Mouse (Mus musculus) C2C12 (cell line): ENCODE results near the gene Fbxo40. TPM values are rescaled to one million over a fixed set of nuclear protein-coding genes. Genes with fewer than 3 reads are reported as not detected.

ENCODE experiments used
- H3K27me3 ChIP-seq: one replicate; pipeline ENCODE4 v1.6.1; 2011; ENCODE audit not compliant: control insufficient read depth, insufficient read depth, insufficient read length
- H3K36me3 ChIP-seq: one replicate; pipeline ENCODE4 v1.6.1; 2011; ENCODE audit not compliant: control insufficient read depth, insufficient read depth
- H3K4me3 ChIP-seq: one replicate; pipeline ENCODE4 v1.5.1; 2011; ENCODE audit warnings: mild to moderate bottlenecking, control low read depth; ENCODE audit not compliant: poor library complexity, insufficient read depth, severe bottlenecking
- H3K79me2 ChIP-seq: one replicate; pipeline ENCODE4 v1.6.1; 2011; ENCODE audit not compliant: control insufficient read depth, insufficient read depth
- H3K79me3 ChIP-seq: one replicate; pipeline ENCODE4 v1.6.1; 2011; ENCODE audit warnings: low read depth, control low read depth
- H3ac ChIP-seq: one replicate; pipeline ENCODE3; 2011; ENCODE audit warnings: low read depth; ENCODE audit not compliant: control insufficient read depth, insufficient read length
- CEBPB ChIP-seq: IDR thresholded peaks from one replicate; pipeline ENCODE4 v1.6.1; 2011; ENCODE audit warnings: low read depth, mild to moderate bottlenecking, control low read depth, moderate library complexity
- CTCF ChIP-seq: IDR thresholded peaks from one replicate; pipeline ENCODE4 v1.5.1; 2011; ENCODE audit not compliant: control insufficient read depth, insufficient read depth, insufficient read length
- FOSL1 ChIP-seq: IDR thresholded peaks from one replicate; pipeline ENCODE4 v1.8.0; 2011; ENCODE audit warnings: mild to moderate bottlenecking, low read length; ENCODE audit not compliant: poor library complexity, insufficient read depth, severe bottlenecking
- MAX ChIP-seq: IDR thresholded peaks from one replicate; pipeline ENCODE4 v1.6.1; 2011; ENCODE audit warnings: mild to moderate bottlenecking, control low read depth
- MYOD1 ChIP-seq: IDR thresholded peaks from one replicate; pipeline ENCODE4 v1.6.1; 2011; ENCODE audit warnings: low read depth; ENCODE audit not compliant: control insufficient read depth, insufficient read length
- MYOG ChIP-seq: IDR thresholded peaks from one replicate; pipeline ENCODE4 v1.6.1; 2011; ENCODE audit not compliant: control insufficient read depth, insufficient read length; ENCODE audit errors: extremely low read depth
- USF1 ChIP-seq: IDR thresholded peaks from one replicate; pipeline ENCODE4 v1.6.1; 2011; ENCODE audit warnings: low read depth, mild to moderate bottlenecking, control low read depth, moderate library complexity
- polyA plus RNA-seq: library from polyadenylated mRNA; unstranded; fragments of >200 nt; fragmentation: generic; extraction: Trizol; gene quantifications from one replicate; pipeline ENCODE4 v1.2.1, GENCODE M21; 2012; ENCODE audit warnings: missing spikeins

The Fbxo40 gene
- polyA plus RNA-seq, 1 experiment = 0.02 TPM

- peaks cover 9% of the 10 kb centered on the region for H3K79me3 ChIP-seq
- peak within 1 kb of the TSS; percentile 97 for H3ac ChIP-seq
- H3K36me3 ChIP-seq = peaks cover 7% of the 10 kb centered on the region
- peak within 1 kb of the TSS; percentile 76 for H3K4me3 ChIP-seq
- TF ChIP-seq CTCF = no peak
- TF ChIP-seq MAX = peak; percentile 39
- peaks cover 25% of the 10 kb centered on the region for H3K79me2 ChIP-seq
- H3K27me3 ChIP-seq = no peaks in the 10 kb centered on the region
Observed at GRCm38 (mm10) chr16:37011061-37011921, 21.0 kb upstream of the Fbxo40 start, which contains the start of gene Polq. Gene Polq (plus strand): TSS chr16:37011786.

GRCm38 (mm10) chr16:37010370-37010769 lies 20.1 kb upstream of the Fbxo40 start:
- Histone ChIP-seq H3K27me3 (no peaks in the 10 kb centered on the region), H3K4me3 (no peak overlapping the region), H3K36me3 (no peaks in the 10 kb centered on the region), H3K79me2 (peaks cover 25% of the 10 kb centered on the region), H3K79me3 (peaks cover 9% of the 10 kb centered on the region), H3ac (peak overlapping the region; percentile 1)
- no peak for TF ChIP-seq CEBPB
- TF ChIP-seq MYOG = no peak
- no peak for TF ChIP-seq FOSL1
- no peak for TF ChIP-seq USF1
- TF ChIP-seq MYOD1 = no peak
- TF ChIP-seq MAX = no peak
- no peak for TF ChIP-seq CTCF

DNA sequence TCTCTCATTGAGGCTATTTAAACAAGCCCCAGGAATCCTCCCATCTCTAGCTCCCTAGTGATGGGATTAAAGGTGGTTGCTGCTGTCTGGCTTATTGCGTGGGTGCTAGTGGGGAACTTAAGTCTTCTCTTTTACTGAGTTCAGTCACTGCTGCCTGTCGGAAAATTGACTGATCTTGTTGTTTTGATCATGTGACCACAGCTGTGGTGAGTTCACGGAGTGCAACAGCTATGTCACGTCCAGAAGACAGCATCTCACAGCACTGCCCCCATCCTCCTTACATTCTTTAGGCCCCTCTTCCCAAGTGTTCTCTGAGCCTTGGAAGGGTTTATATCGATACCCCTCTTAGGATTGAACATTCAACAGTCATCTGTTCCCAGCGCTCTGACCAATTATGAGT lies 19.0 kb upstream of the Fbxo40 start:
- Histone ChIP-seq H3K36me3 (no peaks in the 10 kb centered on the region), H3ac (no peak overlapping the region), H3K4me3 (no peak overlapping the region), H3K27me3 (no peaks in the 10 kb centered on the region), H3K79me2 (peaks cover 25% of the 10 kb centered on the region), H3K79me3 (peaks cover 7% of the 10 kb centered on the region)
- TF ChIP-seq CTCF (no peak), MAX (no peak), MYOG (no peak), CEBPB (no peak), MYOD1 (no peak), USF1 (no peak), FOSL1 (no peak)

- H3ac ChIP-seq = no peak overlapping the region
- no peaks in the 10 kb centered on the region for H3K36me3 ChIP-seq
- no peaks in the 10 kb centered on the region for H3K27me3 ChIP-seq
- no peak overlapping the region for H3K4me3 ChIP-seq
- TF ChIP-seq CEBPB (no peak), MAX (no peak), CTCF (no peak), FOSL1 (no peak), MYOD1 (no peak), MYOG (no peak), USF1 (no peak)
- no peaks in the 10 kb centered on the region for H3K79me3 ChIP-seq
- no peaks in the 10 kb centered on the region for H3K79me2 ChIP-seq
Observed at GRCm38 (mm10) chr16:36999366-36999972, 9.2 kb upstream of the Fbxo40 start.

DNA sequence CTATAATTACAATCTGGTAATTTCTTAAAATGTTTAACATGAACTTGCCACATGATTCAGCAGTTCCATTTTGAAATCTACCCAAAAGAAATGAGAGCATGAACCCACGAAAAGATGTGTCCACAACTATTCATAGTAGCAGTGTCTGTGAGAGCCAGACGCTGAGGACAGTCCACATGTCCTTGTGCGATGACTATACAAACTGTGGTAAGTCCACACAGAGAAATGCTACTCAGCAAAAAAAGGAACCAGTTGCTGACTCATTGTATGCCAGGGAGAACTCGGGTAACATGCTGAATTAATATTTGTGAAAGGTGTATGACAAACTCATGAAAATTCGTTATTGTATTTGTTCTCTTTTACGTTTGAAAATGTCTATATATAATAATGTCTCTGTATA lies 7.4 kb upstream of the Fbxo40 start:
- Histone ChIP-seq H3ac (no peak overlapping the region), H3K36me3 (no peaks in the 10 kb centered on the region), H3K79me2 (no peaks in the 10 kb centered on the region), H3K4me3 (no peak overlapping the region), H3K79me3 (no peaks in the 10 kb centered on the region), H3K27me3 (no peaks in the 10 kb centered on the region)
- TF ChIP-seq USF1 (no peak), FOSL1 (no peak), MYOD1 (no peak), CTCF (no peak), MAX (no peak), CEBPB (no peak), MYOG (no peak)
